Mouse (Mus musculus) lung, postnatal 0 days (tissue): Measurements from ENCODE around the gene Gltp. TPM values are rescaled to one million over a fixed set of nuclear protein-coding genes. Genes with fewer than 3 reads are reported as not detected.

ENCODE experiments used
- ATAC-seq: fragments of 200-750 bp; cut with Nextera tagmentation; 2 replicates; pipeline ENCODE4 v1.8.0; 2017; ENCODE audit warnings: moderate library complexity
- DNase-seq: peaks from one replicate; pipeline ENCODE4 v3.0.0-alpha.2; 2016; ENCODE audit warnings: low spot score
- H3K27ac ChIP-seq: fragments of 300-500 bp; sonication (generic); 2 replicates; pipeline ENCODE4 v1.5.1; 2014; ENCODE audit warnings: antibody characterized with exemption, mild to moderate bottlenecking, low read length, mixed read lengths
- H3K27me3 ChIP-seq: fragments of 300-500 bp; sonication (generic); replicated peaks from 2 replicates; pipeline ENCODE4 v1.6.1; 2014; ENCODE audit warnings: low read length, mixed read lengths; ENCODE audit not compliant: insufficient read depth
- H3K36me3 ChIP-seq: fragments of 300-500 bp; sonication (generic); 2 replicates; pipeline ENCODE4 v1.6.1; 2014; ENCODE audit warnings: low read length, mixed read lengths; ENCODE audit not compliant: insufficient read depth
- H3K4me1 ChIP-seq: fragments of 300-500 bp; sonication (generic); 2 replicates; pipeline ENCODE4 v1.6.1; 2014; ENCODE audit warnings: antibody characterized with exemption, low read depth, low read length, mixed read lengths; ENCODE audit not compliant: insufficient read depth
- H3K4me2 ChIP-seq: fragments of 300-500 bp; sonication (generic); replicated peaks from 2 replicates; pipeline ENCODE4 v1.6.1; 2014; ENCODE audit warnings: low read depth, mild to moderate bottlenecking, low read length, moderate library complexity, mixed read lengths
- H3K4me3 ChIP-seq: fragments of 300-500 bp; sonication (generic); 2 replicates; pipeline ENCODE4 v1.5.1; 2014; ENCODE audit warnings: low read depth, low read length
- H3K9ac ChIP-seq: fragments of 300-500 bp; sonication (generic); replicated peaks from 2 replicates; pipeline ENCODE4 v1.6.1; 2014; ENCODE audit warnings: low read depth, mild to moderate bottlenecking
- H3K9me3 ChIP-seq: fragments of 300-500 bp; sonication (generic); 2 replicates; pipeline ENCODE4 v1.6.1; 2016; ENCODE audit warnings: low read length, mixed read lengths
- CTCF ChIP-seq: IDR thresholded peaks from 2 replicates; pipeline ENCODE4 v1.5.1; 2016; ENCODE audit warnings: antibody characterized with exemption, mild to moderate bottlenecking
- EP300 ChIP-seq: IDR thresholded peaks from 2 replicates; pipeline ENCODE4 v1.6.1; 2016; ENCODE audit warnings: antibody characterized with exemption, mild to moderate bottlenecking, control low read depth
- WGBS: fragments of 180-500 bp; shearing (Covaris S2); extraction: QIAGEN DNeasy Blood & Tissue Kit; methylation state at CpG from one replicate; pipeline ENCODE4 v1.1.7; 2014; 5-methylcytosine and 5-hydroxymethylcytosine counted together
- polyA plus RNA-seq: library from polyadenylated mRNA; unstranded; fragments of >200 nt; fragmentation: Nextera tagmentation; extraction: Ambion mirVana; gene quantifications from 2 replicates; pipeline ENCODE4 v1.2.1, GENCODE M21; 2015

Gene Gltp
- polyA plus RNA-seq, result 88.2 and 89.4 TPM in 2 replicates

GRCm38 (mm10) chr5:114690633-114691567 is at the start of gene Gltp:
Gene Gltp, minus strand, starts transcription at chr5:114690984.
- TF ChIP-seq CTCF, result peak; percentile 53
- no peak for TF ChIP-seq EP300
- Histone ChIP-seq H3K4me2 (peak within 1 kb of the TSS; percentile 81), H3K9ac (peak within 1 kb of the TSS; percentile 62), H3K4me3 (peak within 1 kb of the TSS; percentile 56), H3K27me3 (0 out of 2 replicates have a peak, but pooled peaks cover 2% of the 10 kb centered on the region), H3K36me3 (no peaks in the 10 kb centered on the region), H3K4me1 (peaks cover 6% of the 10 kb centered on the region; the same call in 1 of the 2 replicates), H3K9me3 (no peaks in the 10 kb centered on the region), H3K27ac (peak within 1 kb of the TSS; percentile 77)
- ATAC-seq, result peak; percentile 98
- 6% methylated on average over 62 of the region's 75 CpGs for WGBS
- peak; percentile 98 for DNase-seq

- Histone ChIP-seq H3K27me3 (no peaks in the 10 kb centered on the region), H3K27ac (peak overlapping the region; percentile 71), H3K36me3 (peaks cover 47% of the 10 kb centered on the region), H3K4me2 (no peak overlapping the region), H3K4me3 (no peak overlapping the region), H3K4me1 (peaks cover 7% of the 10 kb centered on the region; the same call in 1 of the 2 replicates), H3K9ac (0 out of 2 replicates have a peak overlapping the region, but pooled peaks have one; percentile 23), H3K9me3 (no peaks in the 10 kb centered on the region)
- ATAC-seq (peak; percentile 79), DNase-seq (peak; percentile 90)
- TF ChIP-seq EP300 (peak; percentile 71; the same call in 1 of the 2 replicates), CTCF (no peak)
- WGBS, result 68% methylated on average over 12 of the region's 12 CpGs
Measured at GRCm38 (mm10) chr5:114738707-114739241, 48.0 kb upstream of the Gltp start.

- no peaks in the 10 kb centered on the region for H3K9me3 ChIP-seq
- WGBS, result 52% methylated on average over 21 of the region's 21 CpGs
- ATAC-seq, result peak; percentile 82
- no peak overlapping the region for H3K4me2 ChIP-seq
- TF ChIP-seq EP300, result peak; percentile 63; the same call in 1 of the 2 replicates
- no peak for TF ChIP-seq CTCF
- H3K9ac ChIP-seq, result no peak overlapping the region
- H3K27ac ChIP-seq, result peak overlapping the region; percentile 69
- no peak overlapping the region for H3K4me3 ChIP-seq
- peak; percentile 86 for DNase-seq
- H3K36me3 ChIP-seq, result peaks cover 48% of the 10 kb centered on the region
- H3K27me3 ChIP-seq, result no peaks in the 10 kb centered on the region
- peaks cover 7% of the 10 kb centered on the region; the same call in 1 of the 2 replicates for H3K4me1 ChIP-seq
Measured at GRCm38 (mm10) chr5:114737090-114737887, 46.5 kb upstream of the Gltp start.

- Histone ChIP-seq H3K27me3 (no peaks in the 10 kb centered on the region), H3K27ac (no peak overlapping the region), H3K36me3 (peaks cover 63% of the 10 kb centered on the region), H3K4me1 (peaks cover 7% of the 10 kb centered on the region; the same call in 1 of the 2 replicates), H3K9ac (no peak overlapping the region), H3K9me3 (no peaks in the 10 kb centered on the region), H3K4me3 (no peak overlapping the region), H3K4me2 (no peak overlapping the region)
- DNase-seq, result no peak
- WGBS, result 94% methylated on average over 15 of the region's 15 CpGs
- TF ChIP-seq EP300, result no peak
- no peak for TF ChIP-seq CTCF
- ATAC-seq, result no peak
Measured at GRCm38 (mm10) chr5:114733606-114734005, 42.8 kb upstream of the Gltp start.

GRCm38 (mm10) chr5:114731969-114732368 is 41.2 kb upstream of the Gltp start:
- no peaks in the 10 kb centered on the region for H3K9me3 ChIP-seq
- ATAC-seq, result no peak
- DNase-seq, result no peak
- H3K27me3 ChIP-seq, result no peaks in the 10 kb centered on the region
- no peak overlapping the region for H3K9ac ChIP-seq
- TF ChIP-seq EP300 (no peak), CTCF (no peak)
- peaks cover 62% of the 10 kb centered on the region for H3K36me3 ChIP-seq
- no peak overlapping the region for H3K4me3 ChIP-seq
- no peak overlapping the region for H3K4me2 ChIP-seq
- H3K27ac ChIP-seq, result no peak overlapping the region
- no peaks in the 10 kb centered on the region for H3K4me1 ChIP-seq
- 79% methylated on average over 15 of the region's 15 CpGs for WGBS
